Mouse (Mus musculus) urinary bladder, postnatal 36 days (tissue): ENCODE data around the gene Hfe.
"Not testable (repeated sequence)": the region's sequence is repeated elsewhere in the genome, so short reads cannot be mapped to it uniquely, and the experiment has no call there.

Experiments used
- DNase-seq, 2 experiments: peaks; one replicate each; pipeline ENCODE4 v3.0.0; 2022; ENCODE audit warnings: low spot score in 2 of 2, mixed read lengths in 1 of 2

Hfe gene

DNA sequence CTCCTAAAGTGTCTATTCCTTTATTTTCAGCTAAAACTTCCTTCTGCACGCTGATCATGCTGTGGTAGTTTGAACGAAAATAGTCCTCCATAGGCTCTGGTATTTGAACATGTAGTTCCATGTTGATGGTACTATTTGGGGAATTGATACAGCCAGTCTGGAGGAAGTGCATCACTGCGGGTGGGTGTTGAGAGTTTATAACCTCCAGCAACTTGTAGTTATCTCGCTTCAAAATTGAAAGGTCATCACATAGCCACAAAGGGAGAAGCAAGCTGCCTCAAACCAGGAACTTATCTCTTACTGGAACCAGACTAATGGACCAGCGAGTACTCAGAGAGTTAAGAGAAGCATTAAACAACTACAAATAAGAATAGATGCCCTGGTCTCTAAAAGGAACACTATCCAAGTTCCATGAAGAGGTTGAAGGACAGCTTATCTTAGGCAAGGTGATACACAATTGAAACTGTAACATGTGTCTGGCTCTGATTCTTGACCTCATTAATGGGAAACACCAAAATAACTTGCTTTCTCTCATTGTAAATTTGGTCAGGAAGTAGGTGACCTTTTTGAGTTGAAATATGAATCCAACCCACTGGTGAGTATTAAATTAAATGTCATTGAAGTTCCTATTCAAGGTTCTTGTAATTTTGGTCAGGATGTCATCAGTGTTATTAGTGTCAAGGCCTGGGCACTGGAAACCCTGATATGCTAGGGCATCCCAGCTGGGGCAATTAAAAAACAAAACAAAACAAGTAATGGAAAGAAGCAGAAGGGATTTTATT lies 5.8 kb upstream of the Hfe start:
- DNase-seq = no peak

DNA sequence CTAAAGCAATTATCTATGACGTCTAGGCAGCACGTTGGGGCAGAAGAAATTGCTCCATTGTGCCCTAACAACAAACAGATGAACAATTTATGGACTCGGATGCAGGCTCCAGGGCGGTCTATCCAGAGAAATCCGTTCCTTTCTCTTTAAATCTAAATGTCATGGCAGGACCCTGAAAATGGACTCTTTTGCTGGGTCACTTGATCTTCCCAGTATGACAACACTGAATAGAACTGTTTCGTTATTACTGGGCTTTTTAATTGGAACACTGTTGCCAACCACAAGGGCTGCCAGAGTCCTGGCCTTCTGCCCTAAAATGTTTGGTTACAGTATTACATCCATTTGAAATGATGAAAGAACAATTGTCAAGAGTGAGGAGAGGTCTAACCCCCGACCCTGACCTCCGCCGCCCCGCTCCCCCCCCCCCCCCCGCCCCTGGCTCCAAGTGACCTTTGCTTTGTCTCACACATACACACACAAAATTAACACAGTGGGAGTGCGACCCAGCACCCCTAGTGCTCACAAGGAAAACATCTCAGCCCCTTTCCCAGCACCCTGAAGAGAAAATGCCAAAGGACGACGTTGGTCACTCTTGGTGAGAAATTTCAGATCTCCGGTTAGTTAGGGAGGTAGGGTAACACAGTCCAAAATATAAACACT lies 810 bp downstream of the Hfe start:
- DNase-seq = peak in 1 of 2 experiments; percentile 24

- no peak for DNase-seq
These were observed 2.0 kb downstream of the Hfe start for GRCm38 (mm10) chr13:23708654-23709053.

- DNase-seq = no peak
These were observed 2.6 kb downstream of the Hfe start for GRCm38 (mm10) chr13:23708041-23708440.

DNA sequence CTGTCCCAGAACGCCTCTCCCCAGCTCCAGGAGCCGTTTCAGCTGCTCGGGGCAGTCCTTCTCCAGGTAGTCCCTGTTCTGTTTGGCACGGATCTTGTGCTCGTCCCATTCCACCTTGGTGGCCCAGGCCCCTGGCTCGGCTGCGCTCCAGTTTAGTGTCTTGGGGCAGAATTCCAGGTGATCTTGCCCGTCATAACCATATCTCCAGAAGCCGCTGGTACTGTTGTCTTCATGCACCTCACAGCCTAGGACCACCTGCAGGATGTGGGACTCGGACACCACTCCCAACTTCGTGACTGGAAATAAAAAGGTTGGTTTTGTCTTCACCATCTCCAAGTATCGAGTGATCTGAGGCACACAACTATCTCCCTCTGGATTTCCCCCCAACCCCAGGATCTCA lies 3.9 kb downstream of the Hfe start:
- DNase-seq = no peak

- no peak for DNase-seq
These were observed 4.8 kb downstream of the Hfe start for GRCm38 (mm10) chr13:23705751-23706356.

- not testable (repeated sequence) for DNase-seq
These were observed 7.9 kb downstream of the Hfe start for GRCm38 (mm10) chr13:23702801-23703200.

GRCm38 (mm10) chr13:23702220-23702619 lies 8.4 kb downstream of the Hfe start:
- DNase-seq = no peak

- peak; percentile 50 to 69 for DNase-seq
These were observed 9.7 kb downstream of the Hfe start for GRCm38 (mm10) chr13:23700786-23701520.

GRCm38 (mm10) chr13:23699767-23700166 lies 10.9 kb downstream of the Hfe start:
- DNase-seq = no peak

- no peak for DNase-seq
These were observed 11.7 kb downstream of the Hfe start for GRCm38 (mm10) chr13:23698996-23699395.

DNA sequence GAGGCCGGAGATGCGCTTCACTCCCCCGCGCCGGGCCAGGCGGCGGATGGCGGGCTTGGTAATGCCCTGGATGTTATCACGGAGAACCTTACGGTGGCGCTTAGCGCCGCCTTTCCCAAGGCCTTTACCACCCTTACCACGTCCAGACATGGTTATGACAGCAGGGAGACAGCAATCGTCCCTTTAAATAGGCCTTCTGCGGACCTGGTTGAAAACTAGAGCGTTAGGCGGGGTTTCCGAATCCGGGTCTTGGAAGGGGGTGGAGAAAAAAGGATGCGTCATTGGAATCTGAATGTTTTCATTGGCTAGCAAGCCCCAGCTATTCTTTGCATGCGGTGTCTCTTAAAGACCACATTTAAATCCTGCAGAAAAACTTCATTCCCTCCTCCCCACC lies 12.4 kb downstream of the Hfe start, which contains the start of gene Hist1h4c:
Gene Hist1h4c (minus strand): TSS at position 155 of the 394 bp plus-strand sequence.
- peak; percentile 99 to 100 for DNase-seq

- peak in 1 of 2 experiments; percentile 36 for DNase-seq
These were observed 13.0 kb downstream of the Hfe start for GRCm38 (mm10) chr13:23697491-23698299.

DNA sequence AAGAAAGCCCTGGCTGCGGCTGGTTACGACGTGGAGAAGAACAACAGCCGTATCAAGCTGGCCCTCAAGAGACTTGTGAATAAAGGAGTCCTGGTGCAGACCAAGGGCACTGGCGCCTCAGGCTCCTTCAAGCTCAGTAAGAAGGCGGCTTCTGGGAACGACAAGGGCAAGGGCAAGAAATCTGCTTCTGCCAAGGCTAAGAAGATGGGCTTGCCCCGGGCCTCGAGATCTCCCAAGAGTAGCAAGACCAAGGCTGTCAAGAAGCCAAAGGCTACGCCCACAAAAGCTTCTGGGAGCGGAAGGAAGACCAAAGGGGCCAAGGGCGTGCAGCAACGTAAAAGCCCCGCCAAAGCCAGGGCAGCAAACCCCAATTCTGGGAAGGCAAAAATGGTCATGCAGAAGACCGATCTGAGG lies 14.6 kb downstream of the Hfe start:
- DNase-seq = peak in 1 of 2 experiments; percentile 12

GRCm38 (mm10) chr13:23695514-23695913 lies 15.1 kb downstream of the Hfe start, which contains the start of gene Hist1h1t:
TSS of gene Hist1h1t (plus strand) at chr13:23695814.
- no peak for DNase-seq

DNA sequence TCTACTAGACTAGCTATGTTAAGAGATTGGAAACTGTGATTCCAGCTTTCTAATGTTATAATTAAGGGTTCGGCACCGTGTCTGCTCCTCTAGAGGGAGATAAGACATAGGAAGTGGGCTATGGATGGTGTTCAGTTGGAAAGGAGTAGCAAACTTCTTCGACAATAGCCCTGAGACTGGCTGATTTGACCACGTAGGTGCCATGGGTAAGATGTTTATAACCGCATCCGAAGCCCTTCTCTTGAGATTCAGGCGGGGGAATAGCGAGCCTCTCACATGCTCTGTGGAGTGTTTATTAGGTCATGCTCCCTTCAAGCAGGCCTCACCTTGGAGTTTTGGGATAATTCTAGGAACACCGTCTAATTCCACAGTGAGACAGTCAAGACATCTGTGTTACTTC lies 15.7 kb downstream of the Hfe start:
- no peak for DNase-seq

- DNase-seq = no peak
These were observed 16.7 kb downstream of the Hfe start for GRCm38 (mm10) chr13:23693856-23694440.

- no peak for DNase-seq
These were observed 21.2 kb downstream of the Hfe start for GRCm38 (mm10) chr13:23689459-23689858.

- DNase-seq = no peak
These were observed 21.7 kb downstream of the Hfe start for GRCm38 (mm10) chr13:23688956-23689355.

DNA sequence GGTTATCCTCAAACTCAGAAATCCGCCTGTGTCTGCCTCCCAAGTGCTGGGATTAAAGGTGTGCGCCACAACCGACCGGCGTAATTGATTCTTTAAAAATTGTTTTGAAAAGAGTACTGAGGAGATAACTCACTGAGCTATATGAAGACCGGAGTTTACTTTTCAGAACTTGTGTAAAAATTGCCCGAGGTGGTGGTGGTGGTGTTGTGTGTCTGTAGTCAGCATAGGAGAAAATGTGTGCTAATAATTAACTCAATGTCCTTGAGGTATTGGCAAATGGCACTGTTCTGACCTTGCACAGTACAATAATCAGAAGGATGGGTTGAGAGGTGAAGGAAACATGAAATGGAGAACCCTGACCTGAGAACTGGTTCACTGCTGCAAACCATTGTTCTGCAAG lies 22.7 kb downstream of the Hfe start:
- DNase-seq = no peak

DNA sequence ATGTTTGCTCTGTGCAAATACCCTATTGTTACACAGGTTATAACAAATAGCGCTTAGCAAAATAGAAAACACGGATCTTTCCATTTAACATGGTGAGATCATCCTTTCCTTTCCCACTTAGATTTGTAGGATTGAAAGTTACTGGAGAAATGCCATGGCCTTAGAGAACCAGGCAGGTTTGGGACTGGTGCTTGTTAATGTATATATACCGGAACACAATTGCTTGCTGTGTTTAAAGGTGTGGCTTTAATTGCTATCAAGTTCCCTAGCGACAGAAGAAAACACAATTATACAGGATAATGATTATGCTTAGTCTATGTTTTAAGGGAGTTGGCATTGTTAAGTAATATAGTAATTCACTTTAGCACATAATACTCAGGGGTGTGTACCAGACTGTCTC lies 23.5 kb downstream of the Hfe start:
- no peak for DNase-seq
